Mouse (Mus musculus) CH12.LX (cell line): ENCODE results near the gene Hsp90ab1.

Source experiments
- CTCF ChIP-seq, 2 experiments: IDR thresholded peaks in 1 of 2; conservative IDR thresholded peaks in 1 of 2; 2 replicates each; pipeline ENCODE4 v1.5.1; 2011 to 2012; ENCODE audit warnings: low read depth in 2 of 2, low read length in 2 of 2, improper control_type of control experiment in 1 of 2, inconsistent platforms in 1 of 2, mild to moderate bottlenecking in 1 of 2, moderate library complexity in 1 of 2
- JUN ChIP-seq: IDR thresholded peaks from 2 replicates; pipeline ENCODE4 v1.6.1; 2011; ENCODE audit warnings: low read depth, mild to moderate bottlenecking, low read length, improper control_type of control experiment, moderate library complexity; ENCODE audit not compliant: insufficient read depth
- MAFK ChIP-seq: IDR thresholded peaks from 2 replicates; pipeline ENCODE4 v1.6.1; 2011; ENCODE audit warnings: low read length, improper control_type of control experiment; ENCODE audit not compliant: insufficient replicate concordance
- PAX5 ChIP-seq: IDR thresholded peaks from 2 replicates; pipeline ENCODE4 v1.6.1; 2012; ENCODE audit warnings: low read length, inconsistent platforms, mixed read lengths
- POLR2A ChIP-seq: IDR thresholded peaks from 2 replicates; pipeline ENCODE4 v1.6.1; 2011; ENCODE audit warnings: low read depth, mild to moderate bottlenecking, improper control_type of control experiment, low read length
- TBP ChIP-seq: conservative IDR thresholded peaks from 2 replicates; pipeline ENCODE4 v1.6.1; 2011; ENCODE audit warnings: low read depth, low read length, improper control_type of control experiment
- USF1 ChIP-seq: IDR thresholded peaks from 2 replicates; pipeline ENCODE4 v1.6.1; 2014; ENCODE audit warnings: low read depth, mild to moderate bottlenecking, inconsistent platforms, low read length, improper control_type of control experiment

- TF ChIP-seq POLR2A (no peak), MAFK (no peak), CTCF (conservative IDR thresholded peaks at IDR 0.05 in 1 of 2, IDR thresholded peaks at IDR 0.05 in 1 of 2; ENCODE audit: low read depth in 2 of 2, low read length in 2 of 2) (no peak), JUN (no peak), PAX5 (no peak), USF1 (no peak), TBP (no peak)
Observed at GRCm38 (mm10) chr17:45532896-45533295, 40.2 kb downstream of the Hsp90ab1 start.
